Mouse (Mus musculus) 3134 (cell line): ENCODE measurements at regions not wholly inside any gene's neighbourhood (a gene's known extent, or its start where the extent isn't known, plus 50 kb on each side); places are given as distances from the start of the nearest gene placed in this dataset.

Source experiments
- DNase-seq: peaks from one replicate; pipeline ENCODE4 v3.0.0-alpha.2; 2011; ENCODE audit warnings: low spot score; ENCODE audit not compliant: insufficient read length; ENCODE audit errors: extremely low read depth

GRCm38 (mm10) chr4:140402319-140402718, 155.7 kb upstream of the Igsf21 start:
- no peak for DNase-seq

GRCm38 (mm10) chr4:140401632-140402031, 155.0 kb upstream of the Igsf21 start:
- no peak for DNase-seq

- DNase-seq, result no peak
Measured at GRCm38 (mm10) chr4:140396548-140396947, 150.0 kb upstream of the Igsf21 start.

- no peak for DNase-seq
Measured at GRCm38 (mm10) chr4:140392290-140392689, 145.7 kb upstream of the Igsf21 start.

- DNase-seq, result no peak
Measured at GRCm38 (mm10) chr4:140390684-140391234, 144.2 kb upstream of the Igsf21 start.

- no peak for DNase-seq
Measured at GRCm38 (mm10) chr4:140385686-140386085, 139.1 kb upstream of the Igsf21 start.

GRCm38 (mm10) chr4:140385226-140385625, 138.6 kb upstream of the Igsf21 start:
- DNase-seq, result no peak

GRCm38 (mm10) chr4:140383596-140383995, 137.0 kb upstream of the Igsf21 start:
- no peak for DNase-seq

- DNase-seq, result no peak
Measured at GRCm38 (mm10) chr4:140380733-140381132, 134.1 kb upstream of the Igsf21 start.

GRCm38 (mm10) chr4:140377941-140378340, 131.4 kb upstream of the Igsf21 start:
- DNase-seq, result no peak

- no peak for DNase-seq
Measured at GRCm38 (mm10) chr4:140372586-140373325, 126.2 kb upstream of the Igsf21 start.

- no peak for DNase-seq
Measured at GRCm38 (mm10) chr4:140371426-140372213, 125.0 kb upstream of the Igsf21 start.

GRCm38 (mm10) chr4:140366975-140367680, 120.5 kb upstream of the Igsf21 start:
- no peak for DNase-seq

GRCm38 (mm10) chr4:140358846-140359245, 112.3 kb upstream of the Igsf21 start:
- DNase-seq, result no peak

GRCm38 (mm10) chr4:140358103-140358502, 111.5 kb upstream of the Igsf21 start:
- DNase-seq, result peak; percentile 25

GRCm38 (mm10) chr4:140355144-140355550, 108.6 kb upstream of the Igsf21 start:
- DNase-seq, result no peak

- DNase-seq, result no peak
Measured at GRCm38 (mm10) chr4:140348802-140349201, 102.2 kb upstream of the Igsf21 start.

GRCm38 (mm10) chr4:140330138-140330537, 83.6 kb upstream of the Igsf21 start:
- DNase-seq, result no peak

GRCm38 (mm10) chr4:140326706-140327440, 80.3 kb upstream of the Igsf21 start:
- no peak for DNase-seq

GRCm38 (mm10) chr4:140325677-140326052, 79.1 kb upstream of the Igsf21 start:
- DNase-seq, result no peak
